Mouse (Mus musculus) lung, postnatal 10 days (tissue): Measurements from ENCODE around the gene Pfkfb3.

Experiments used
- DNase-seq: peaks from one replicate; pipeline ENCODE4 v3.0.0; 2021

Pfkfb3 gene

GRCm38 (mm10) chr2:11425421-11426131, 128.3 kb downstream of the Pfkfb3 start:
- peak; percentile 79 for DNase-seq

GRCm38 (mm10) chr2:11424252-11424651, 129.6 kb downstream of the Pfkfb3 start:
- DNase-seq, result peak; percentile 51

DNA sequence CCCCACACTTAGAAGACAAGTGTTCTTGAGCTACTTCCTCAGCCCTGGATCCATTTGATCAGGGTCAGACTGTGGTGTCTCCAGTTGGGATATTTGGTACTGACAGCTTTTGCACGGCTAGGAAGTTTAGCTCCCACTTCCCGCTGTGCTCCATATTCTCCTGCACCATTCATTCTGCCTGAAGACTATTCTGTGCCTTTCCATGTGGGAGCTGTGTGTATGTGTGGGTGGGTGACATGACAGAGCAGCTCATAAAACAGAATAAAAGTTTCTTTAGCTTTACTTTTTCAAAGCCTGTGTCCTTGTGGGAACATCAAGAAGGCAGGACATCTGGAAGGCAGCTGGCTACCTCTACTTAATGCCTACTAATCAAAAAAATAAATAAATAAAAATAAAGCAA, 130.5 kb downstream of the Pfkfb3 start:
- DNase-seq, result no peak

- DNase-seq, result no peak
These were observed 131.5 kb downstream of the Pfkfb3 start for GRCm38 (mm10) chr2:11422384-11422783.
